Mouse (Mus musculus): ENCODE results near the gene Cherp.

Gene Cherp

DNA sequence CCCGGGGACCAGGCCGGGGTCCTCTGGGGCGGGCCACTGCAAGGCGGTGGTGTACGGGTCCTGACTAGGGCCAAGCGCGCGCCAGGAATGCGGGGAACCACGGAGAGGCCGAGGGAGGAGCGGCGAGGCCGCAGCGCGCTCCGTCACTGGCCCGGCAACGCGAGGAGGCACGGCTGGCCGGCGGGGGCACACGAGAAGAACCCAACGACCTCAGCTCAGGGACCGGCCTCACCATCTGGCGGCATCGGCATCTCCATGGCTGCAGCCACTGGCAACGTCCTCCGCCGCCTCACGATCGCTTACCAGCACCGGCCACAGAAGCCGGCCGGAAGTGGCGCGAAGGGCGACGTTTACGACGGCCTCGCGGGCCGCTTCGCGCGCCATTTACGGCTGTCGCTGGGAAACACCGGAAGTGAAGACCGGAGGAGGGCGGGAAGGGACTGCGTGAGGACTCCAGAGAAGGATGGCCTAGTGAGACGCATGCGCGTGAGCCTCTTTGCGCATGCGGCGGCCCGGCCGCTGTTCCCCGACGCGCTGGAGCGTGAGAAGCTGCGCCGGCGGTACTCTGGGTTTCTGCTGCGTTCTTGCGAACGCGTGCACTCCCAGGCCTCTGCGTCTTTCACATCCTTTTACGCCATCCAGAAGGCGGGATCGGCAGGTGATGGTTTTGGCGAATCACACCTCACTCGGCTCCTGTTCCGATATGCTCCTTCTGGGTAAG, at the start of gene Cherp:
Gene Cherp, minus strand, starts transcription at position 401 of the 721 bp plus-strand sequence.
- peak; percentile 97 to 98 for DNase-seq

DNA sequence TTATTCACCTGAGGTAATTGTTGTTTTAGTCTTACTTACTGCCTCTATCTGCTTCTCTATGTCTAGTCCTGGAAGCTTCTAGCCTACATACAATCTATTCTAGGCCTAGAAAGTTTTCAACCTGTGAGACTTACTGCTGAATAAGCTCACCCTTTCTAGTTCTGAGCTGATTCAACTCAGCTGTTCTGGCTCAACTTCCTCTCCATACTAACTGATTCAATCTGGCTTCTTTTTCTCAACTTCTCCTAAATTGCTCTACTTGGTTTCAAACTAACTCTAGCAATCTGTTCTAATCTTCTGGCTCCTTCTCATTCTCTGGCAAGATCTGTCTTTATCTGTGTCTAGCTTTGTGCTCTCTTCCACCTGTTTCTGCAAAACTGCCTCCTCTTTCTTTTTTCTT, 46.9 kb upstream of the Cherp start:
- DNase-seq, result no peak

DNA sequence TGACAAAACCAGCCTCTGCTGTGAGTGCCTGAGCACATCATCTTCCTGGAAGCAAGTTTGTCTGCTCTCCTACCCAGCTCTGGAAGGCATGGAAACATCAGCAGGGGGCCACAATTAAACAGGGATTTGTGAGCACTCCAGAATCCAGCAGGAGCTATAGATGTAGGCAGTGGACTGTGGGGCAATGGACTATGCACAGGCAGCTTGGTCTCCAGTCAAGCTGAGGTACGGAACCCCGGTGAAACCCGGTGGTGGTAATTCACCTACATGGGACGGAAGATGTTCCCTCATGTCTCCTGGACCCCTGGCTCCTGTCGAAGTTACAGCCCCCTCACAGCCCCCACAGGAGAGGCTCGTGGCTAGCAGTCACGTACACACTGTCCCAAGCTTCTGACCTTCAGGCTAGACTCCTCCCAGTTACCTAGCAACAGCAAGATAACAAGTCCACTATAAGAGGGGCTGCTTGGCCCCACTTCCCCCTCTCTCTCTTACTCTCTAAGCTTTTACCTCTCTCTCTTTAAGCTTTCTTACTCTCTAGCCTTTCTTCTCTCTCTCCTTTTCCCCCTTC, 42.5 kb upstream of the Cherp start:
- DNase-seq, result no peak

DNA sequence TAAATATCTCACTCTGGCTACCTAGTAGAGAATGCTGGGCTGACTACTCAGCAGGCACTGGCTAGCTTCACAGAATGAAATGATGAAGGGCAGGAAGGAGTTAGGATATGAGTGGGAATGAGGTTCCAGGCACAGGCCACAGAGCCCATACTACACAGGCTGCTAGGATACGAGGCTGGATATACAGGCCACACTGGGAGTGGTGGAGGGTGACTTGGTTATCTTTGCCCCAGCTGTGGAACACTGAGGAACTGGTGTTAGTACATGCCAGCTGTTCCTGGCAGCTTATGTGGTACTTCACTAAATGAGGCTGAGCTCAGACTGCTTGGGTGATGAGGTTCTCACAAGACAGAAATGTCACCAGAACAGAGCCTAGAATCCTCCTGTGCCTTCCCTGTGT, 38.1 kb upstream of the Cherp start:
- DNase-seq, result no peak

DNA sequence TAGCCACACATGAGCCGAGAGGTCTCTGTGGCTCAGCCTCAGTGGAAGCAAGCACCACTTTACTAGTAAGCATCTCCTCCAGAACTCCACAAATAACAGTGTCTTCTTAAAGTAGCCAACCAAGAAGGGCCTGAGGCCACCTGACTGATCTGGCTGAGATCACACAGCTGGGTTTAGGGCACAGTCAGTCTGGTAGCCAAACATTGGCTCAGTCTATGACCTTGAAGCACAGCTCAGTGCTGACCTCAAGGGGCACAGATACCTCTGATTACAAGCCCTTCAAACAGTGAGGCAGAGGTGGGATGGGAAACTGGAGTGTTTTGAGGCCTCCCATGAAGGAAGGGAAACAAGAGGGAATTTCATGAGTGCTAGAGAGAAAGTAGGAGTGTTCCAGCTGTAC, 37.6 kb upstream of the Cherp start:
- DNase-seq, result no peak

DNA sequence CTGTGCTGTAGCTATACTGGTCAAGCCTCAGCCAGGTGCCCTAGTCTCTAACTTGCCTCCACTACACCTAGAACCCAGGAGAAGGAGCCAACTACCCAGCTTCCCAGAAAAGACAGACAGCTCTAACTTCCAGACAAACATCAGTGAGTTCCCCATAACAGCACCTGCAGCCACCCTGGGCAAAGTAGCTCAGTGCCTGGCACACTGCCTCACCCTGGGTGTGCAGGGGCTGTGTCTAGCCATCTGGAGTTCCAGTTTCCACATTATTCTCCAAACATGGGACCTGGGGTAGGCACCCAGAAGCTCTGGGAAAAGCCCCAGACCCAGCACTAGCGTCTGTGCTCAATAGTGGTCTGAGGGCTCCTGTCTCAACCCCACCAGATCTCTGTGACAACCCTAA, 32.5 kb upstream of the Cherp start:
- DNase-seq, result no peak

DNA sequence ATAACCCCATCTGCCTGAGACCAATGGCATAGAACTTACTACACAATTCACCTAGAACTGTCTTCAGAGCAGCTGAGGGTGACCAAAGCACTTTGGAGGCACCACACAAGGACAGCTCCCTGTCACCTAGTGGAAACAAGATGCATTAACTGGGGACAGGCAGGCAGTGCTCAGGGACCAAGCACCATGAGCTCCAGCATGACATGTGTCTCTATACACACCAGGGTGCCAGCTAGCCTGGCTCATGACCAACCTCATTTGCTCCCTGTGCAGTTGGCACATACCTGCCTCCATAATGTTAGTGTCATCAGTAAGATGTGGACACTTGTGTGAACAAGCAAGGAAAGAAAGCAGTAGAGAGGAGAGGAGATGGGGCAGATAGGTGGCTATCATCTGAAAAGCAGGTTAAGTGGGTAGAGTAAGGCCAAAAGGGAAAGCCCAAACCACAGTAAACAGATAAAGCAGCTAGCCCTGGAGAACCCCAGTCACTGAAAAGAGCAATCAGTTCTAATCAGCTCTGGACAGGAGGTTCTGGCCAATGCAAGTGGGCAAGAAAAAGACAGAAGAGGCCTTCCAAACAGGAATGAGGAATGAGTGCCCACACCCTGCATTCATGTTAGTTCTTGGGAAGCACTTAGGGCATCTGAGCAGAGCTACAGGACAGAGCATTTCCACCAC, 29.8 kb upstream of the Cherp start:
- no peak for DNase-seq

DNA sequence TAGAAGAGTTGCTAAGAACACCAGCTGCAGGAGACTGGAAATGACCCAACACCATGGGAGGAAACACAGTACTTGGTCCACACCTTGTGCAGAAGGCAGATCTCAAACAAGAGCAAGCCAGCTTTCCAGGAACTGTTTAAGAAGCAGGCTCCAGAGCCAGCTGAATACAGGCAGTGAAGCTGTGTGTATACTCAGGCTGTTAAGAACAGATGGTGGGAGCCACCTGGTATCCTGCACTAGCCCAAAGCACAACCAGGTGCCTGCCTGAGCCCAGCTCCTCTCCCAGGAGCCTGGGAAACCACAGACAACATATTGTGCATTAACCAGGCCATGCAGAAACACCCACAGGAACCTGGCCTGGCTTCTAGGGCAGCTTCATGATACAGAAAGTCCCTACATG, 29.1 kb upstream of the Cherp start:
- DNase-seq, result no peak

DNA sequence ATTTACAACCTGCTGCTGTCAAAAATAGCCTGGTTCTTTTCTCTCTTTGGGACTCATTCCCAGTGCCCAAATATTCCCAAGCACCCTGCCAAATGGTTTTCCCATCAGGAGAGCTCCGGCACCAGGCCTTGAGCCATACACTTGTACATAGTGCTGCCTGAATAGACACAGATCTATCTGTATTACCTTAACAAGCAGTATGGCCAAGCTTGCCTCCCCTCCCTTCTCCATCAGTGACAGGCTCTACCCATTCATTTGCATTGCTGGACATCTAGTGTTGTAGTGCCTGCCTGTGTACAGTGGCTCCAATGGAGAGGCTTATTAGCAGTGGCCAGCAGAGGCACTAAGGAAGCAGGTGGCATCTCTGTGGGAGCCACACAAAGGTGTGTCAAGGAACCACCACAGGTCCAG, 25.5 kb upstream of the Cherp start:
- no peak for DNase-seq

DNA sequence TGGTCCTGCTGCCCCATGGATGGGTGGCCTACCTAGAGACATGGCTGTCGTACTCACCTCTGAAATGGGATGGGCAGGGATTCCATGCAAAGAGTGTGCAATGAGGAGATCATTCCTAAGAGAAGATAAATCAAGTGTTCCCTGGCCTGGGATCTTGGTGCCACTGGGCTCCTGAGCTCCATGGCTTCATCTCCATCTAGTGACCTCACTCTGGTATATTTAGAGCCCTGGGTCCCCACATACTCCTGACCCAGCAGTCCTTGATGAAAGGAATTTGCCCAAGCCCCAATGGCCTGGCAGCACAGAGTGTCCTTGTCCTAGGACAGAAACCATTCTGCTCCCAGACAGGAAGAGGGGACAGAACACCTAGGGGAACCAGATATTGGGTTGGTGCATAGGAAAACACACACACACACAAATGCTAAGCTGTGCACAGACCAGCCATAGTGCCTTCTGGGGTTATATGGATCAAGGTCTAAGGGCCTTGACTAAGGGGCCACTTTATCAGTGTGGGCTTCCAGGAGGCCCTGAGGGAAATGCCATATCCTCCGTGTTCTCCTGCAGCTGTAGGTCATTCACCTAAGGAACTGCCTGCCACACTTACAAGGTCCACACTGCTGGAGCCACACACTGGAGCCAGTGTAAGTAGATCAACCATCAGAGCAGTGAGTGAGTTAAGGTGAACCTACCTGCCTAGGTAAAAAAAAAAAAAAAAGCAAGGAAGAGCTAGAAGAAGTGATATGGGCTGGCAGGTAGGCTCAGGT, 24.7 kb upstream of the Cherp start:
- DNase-seq, result no peak

DNA sequence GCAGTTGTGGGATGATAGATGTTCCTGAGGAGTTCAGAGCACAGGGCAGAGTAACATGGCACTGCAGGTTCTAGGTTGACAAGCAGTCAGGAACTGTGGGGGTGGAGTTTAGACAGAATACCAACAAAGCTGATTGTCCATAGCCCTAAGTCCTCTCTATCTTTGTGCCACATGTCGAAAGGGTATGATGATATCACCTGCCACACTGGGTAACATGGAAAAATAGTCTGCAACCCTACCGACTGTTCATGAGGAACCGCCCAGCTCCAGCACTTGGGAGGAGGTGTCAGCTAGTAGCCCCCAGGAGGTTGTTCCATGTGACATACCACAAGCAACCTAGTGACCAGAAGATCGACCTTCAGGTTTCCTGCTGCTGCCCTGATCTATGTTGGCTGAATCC, 23.5 kb upstream of the Cherp start:
- DNase-seq, result no peak

DNA sequence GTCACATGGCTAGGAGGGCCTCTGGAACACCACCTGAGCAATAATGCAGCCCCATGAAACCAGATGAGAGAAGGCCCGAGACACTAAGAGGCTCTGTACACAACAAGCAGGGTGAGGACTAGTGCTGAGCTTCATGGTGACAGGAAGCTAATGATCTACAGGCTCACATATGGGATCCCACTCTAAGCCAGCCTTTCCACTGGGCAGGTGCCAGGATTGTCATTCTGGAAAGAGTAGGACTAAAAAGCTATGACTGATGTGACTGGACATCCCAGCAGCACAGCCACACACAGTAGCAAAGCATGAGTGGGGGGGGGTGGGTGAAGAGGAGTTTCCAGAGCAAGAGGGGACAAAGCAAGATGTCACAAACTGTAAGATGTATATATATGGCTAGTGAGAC, 22.9 kb upstream of the Cherp start:
- no peak for DNase-seq

DNA sequence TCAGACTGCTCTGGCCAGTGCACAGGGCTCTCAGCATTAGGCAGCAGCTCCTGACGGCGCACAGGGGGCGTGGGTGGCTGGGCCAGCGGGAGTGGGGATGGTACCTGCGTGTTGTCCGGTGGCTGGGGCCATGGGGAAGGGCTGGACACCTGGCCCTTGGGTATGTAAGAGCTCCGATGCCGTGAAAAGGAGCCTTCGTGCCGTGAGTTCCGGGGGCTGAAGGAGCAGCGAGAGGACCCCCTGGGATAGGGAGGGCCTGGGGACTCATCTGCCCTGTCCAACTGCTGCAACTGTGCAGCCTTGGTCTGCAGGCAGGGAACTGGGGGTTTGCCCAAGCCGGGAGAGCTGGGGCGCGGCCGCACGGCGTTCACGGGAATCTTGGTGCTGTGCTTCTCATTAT, 21.2 kb upstream of the Cherp start:
- DNase-seq, result no peak

DNA sequence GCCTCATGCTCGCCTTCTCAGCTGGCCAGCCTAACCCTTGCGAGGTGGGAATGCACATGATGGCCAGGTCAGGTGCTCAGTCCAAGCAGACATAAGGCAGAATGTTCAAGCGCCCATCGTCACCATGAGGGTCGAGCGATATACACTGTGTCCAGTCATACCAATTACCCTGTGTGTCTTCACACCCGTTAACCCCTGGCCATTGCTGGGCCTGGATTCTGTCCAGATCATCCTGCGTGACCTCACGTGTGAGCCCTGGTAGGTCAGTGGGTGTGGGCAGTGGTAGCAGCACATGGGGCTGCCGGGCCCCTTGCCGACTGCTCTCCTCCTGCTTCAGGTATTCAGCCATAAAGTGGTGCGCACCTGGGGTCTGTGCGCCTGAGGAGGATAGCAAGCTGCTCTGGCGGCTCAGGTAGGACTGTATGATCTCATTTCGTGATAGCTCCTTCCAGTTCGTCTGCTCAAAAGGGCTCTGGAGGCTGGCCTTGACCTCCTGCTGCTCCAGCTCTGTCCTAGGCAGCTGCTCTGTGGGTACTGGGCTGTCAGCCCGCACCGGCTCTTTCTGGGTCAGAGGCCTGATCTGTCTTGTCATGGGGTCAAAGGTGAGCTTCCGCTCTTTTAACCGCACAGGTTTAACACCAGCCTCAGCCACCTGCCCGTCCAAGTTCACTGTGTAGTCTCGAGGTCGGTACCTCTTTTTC, 20.5 kb upstream of the Cherp start:
- DNase-seq, result peak; percentile 28 to 36

DNA sequence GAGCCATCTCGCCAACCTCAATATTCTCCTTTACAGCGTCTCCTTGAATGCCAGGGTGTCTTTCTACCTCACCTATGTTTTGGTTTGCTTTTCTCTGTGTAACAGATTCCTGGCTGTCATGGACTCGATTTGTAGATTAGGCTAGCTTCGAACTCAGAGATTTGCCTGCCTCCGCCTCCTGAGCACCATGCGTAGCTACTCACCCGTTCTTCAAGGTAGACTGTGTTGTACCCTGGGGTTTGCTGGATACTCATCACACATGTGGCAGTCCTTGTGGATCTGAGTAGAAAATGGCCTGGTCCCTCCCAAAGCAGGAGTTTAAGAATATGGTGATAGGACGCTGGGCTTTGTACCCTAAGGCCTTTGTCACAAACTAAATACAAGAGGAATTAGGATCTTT, 18.4 kb upstream of the Cherp start:
- no peak for DNase-seq

DNA sequence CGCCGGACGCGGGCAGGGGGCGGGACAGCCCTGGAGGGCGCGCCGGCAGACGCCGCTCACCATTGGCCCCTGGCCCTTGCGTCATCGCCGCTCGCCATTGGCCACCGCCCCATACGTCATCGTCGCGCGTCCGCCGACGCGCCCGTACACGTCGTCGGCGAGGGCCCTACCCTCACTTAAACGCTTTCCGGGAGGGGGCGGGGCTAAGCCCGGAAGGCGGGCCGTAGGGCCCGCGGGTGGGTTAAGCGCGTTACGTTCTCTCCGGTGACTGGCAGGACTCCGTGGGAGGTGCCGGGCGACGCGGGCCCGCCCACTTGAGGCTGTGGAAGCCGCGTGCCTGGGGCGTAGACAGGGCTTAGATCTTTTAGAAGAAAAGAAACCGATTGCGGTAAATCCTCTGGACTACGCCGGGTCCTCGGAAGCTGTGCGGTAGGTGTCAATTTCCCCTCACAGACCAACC, 17.6 kb upstream of the Cherp start:
- peak; percentile 99 for DNase-seq

DNA sequence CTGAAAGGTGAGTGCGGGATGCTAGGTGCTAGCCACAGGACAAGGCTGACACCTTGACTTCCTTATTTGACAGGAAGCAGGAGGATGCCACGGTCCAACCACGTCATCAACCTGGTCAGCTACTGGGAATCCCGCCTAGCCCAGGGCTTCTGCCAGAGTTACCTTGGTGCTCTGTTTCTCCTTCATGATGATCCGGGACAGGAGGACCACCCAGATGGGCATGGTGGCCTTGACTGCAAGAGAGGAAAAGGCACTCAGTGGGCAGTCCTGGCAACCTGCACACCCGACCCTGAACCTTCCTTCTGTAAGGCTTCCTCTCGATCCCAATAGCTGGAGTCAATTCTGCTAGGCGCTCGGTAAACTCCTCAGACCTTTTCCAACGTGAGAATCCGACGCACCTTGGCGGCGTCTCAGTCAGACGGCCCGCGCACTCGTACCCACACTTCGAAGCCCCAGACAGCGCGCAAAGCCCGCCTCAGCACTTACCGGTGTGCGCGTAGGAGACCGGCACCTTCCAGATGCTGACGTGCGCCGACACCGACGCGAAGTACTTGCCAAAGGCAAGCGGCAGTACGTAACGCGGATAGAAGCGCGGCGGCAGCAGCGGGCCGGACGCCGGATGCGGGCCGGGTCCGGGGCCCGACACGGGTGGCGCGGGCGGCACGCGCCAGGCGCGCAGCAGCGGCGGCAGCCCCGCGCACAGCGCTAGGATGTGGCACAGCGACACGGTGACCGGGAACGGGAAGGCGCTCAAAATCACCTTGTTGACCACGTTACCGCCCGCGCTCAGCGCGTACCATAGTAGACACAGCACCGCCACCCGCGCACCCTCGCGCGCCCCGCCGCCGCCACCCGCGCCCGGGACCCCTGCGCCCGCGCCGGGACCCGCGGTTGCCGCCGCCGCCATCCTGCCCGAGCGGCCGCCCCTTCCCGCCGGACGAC, 16.9 kb upstream of the Cherp start, which contains the start of gene Slc35e1:
Gene Slc35e1, minus strand, starts transcription at position 935 of the 942 bp plus-strand sequence.
- DNase-seq, result peak in 1 of 2 experiments; percentile 23

DNA sequence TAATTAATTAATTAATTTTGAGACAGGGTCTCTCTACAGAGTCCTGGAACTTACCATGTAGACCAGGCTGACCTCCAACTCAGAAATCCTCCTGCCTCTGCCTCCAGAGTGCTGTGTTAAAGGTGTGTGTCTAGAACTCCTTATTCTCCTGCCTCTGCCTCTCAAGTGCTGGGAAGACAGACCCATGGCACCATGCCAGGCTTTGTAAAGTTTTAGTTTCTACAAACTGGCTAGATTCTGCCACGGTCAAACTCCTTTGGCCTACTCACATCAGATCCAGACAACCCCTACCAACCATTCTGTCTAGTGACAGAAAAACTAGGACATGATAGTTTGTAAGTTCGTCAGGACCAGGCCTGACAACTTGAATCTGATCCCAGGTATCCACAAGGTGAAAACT, 16.0 kb upstream of the Cherp start:
- DNase-seq, result peak in 1 of 2 experiments; percentile 23

DNA sequence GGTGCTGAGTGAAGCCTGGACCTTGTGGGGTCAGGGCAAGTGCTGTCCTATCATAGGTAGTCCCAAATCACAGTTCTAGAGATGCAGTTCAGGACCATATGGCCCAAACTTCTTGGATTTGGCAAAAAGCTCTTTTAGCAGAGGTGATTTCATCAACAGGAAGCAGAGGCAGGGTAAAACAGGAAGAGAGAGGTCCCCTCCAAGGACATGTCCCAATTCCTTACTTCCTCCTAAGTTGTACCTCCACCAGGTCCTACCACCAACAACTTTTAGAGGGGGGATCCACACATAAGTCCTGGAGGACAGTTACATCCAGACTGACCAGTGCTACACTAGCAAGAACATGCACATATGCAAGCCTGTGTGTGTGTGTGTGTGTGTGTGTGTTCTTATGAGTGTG, 12.0 kb upstream of the Cherp start:
- DNase-seq, result no peak

DNA sequence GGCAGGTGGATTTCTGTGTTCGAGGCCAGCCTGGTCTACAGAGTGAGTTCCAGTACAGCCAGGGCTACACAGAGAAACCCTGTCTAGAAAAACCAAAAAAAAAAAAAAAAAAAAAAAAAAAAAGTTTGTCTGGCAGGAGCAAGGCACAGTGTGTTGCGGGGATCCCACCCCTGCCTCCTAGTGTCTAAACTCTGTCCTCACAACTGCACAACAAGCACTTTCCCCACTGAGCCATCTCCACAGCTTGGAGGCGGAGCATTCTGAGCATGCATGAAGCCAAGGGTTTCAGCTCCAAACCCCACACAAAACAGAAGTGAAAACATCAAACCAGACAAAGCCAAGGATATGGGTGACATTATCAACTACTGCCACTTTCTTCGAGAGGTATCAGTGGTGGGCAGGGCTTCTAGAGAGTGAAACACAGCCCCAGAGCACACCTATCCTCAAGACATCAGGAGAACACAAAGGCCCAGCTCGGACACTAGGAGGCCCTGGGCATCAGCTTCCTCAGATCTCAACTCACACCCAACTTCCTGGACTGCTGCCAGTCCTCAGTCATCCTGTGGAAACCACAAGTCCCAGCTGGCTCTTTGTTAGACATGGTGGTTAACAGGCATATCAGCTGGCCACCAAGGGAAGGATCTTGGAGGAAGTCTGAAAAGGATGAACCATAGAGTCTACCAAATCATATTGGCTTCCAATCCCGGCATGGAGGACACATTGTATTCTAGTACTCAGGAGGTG, 10.6 kb upstream of the Cherp start:
- DNase-seq, result peak in 1 of 2 experiments; percentile 31

DNA sequence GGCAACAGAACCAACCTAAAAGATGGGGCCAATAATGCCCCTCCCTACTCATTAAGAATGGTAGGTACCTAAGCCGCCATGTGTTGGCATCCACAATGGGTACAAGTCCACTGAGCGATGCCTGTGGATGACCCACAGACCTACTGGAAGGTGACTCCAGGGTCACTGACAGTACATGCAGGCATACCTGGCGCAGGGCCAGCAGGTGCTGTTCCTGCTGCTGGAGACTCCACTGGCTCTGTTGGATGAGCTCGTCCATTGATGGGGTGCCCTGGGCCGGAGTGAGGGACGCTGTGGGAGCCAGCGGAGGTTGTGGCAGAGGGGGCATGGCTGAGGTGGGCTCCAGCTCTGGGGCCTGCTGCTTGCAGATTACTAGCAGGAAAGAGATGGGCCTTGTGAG, 4.3 kb downstream of the Cherp start:
- peak in 1 of 2 experiments; percentile 20 for DNase-seq

Measured in kidney, adult 8-10 months (tissue).